Mouse (Mus musculus) cerebellum, postnatal 36 days (tissue): Measurements from ENCODE around the gene Lrrc1.

Experiments
- DNase-seq, 2 experiments: peaks; one replicate each; pipeline ENCODE4 v3.0.0; 2021 to 2022; ENCODE audit warnings: mixed read lengths in 2 of 2

Gene Lrrc1

DNA sequence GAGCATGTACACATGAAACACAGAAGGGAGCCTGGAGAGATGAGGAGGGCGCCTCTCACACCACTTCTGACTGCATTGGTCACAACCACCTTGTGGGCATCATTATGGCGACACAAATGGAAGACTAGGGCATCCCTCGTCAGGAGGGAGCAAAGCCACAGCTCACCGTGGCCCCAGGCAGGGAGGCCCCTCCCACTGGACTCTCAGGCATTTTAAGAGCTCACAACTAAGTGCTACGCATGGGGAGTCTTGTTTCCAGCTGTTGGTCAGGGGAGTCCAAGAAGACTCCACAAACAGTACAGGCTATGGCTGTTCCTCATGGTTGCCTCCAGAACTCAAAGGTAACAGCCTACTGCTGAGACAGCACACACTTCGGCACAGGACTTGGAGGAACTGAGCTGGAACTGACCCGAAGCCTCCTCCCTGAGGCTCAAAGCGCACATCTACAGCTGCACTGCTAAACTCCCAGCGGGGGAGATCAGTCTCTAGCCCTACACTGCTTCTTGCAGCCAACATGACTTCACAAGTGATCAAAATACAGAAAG, 83.2 kb downstream of the Lrrc1 start:
- DNase-seq = no peak

- no peak for DNase-seq
Observed at GRCm38 (mm10) chr9:77460408-77460807, 84.3 kb downstream of the Lrrc1 start.

DNA sequence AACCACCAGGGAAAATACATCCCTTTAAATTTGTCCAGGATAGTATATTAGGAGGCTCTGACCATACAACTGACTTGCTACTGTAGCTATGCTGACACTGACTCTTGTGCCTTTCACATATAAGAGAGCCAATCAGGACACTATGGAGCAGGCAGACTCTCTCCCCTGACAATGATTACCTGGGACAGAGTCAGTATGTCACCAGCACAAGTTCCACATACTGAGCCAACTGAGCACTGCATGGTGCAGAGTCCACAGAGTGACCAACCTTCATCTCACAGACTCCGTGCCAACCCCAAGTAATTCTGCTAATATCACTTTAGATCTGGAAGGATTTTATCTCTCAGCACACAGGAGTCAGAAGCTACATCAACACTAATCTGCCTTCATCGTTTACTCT, 85.3 kb downstream of the Lrrc1 start:
- DNase-seq = no peak

GRCm38 (mm10) chr9:77456169-77456826, 88.4 kb downstream of the Lrrc1 start:
- DNase-seq = no peak

DNA sequence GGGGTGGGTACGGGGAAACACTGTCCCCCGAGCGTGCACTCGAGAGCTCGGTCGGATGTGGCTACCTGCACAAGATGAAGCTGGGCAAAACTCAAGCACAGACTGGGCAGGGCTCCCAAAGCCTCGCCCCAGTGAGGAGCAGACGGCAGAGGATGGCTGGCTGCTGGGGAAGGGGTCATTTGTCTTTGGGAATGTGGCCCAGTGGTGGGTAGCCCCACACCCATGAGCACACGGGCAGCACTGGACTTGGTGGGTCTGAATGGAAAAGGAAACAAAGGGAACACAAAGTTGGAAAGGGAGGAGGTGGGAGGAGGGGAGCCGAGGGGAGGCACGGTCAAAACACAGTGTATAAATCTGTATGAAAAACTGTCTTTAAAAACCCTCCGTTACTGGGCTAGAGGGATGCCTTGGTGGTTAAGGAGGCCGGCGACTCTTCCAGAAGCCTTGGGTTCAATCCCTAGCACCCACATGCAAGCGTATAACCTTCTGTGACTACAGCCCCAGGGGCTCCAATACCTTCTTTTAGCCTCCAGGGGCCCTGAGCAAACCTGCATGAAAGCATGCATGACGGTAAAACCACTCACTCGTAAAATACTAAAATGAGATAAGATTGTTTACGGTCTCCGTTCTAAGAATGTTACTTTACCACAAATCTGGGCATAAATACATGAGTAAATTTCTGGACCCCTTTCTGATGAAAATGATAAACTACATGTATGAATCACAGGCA, 89.1 kb downstream of the Lrrc1 start:
- no peak for DNase-seq

DNA sequence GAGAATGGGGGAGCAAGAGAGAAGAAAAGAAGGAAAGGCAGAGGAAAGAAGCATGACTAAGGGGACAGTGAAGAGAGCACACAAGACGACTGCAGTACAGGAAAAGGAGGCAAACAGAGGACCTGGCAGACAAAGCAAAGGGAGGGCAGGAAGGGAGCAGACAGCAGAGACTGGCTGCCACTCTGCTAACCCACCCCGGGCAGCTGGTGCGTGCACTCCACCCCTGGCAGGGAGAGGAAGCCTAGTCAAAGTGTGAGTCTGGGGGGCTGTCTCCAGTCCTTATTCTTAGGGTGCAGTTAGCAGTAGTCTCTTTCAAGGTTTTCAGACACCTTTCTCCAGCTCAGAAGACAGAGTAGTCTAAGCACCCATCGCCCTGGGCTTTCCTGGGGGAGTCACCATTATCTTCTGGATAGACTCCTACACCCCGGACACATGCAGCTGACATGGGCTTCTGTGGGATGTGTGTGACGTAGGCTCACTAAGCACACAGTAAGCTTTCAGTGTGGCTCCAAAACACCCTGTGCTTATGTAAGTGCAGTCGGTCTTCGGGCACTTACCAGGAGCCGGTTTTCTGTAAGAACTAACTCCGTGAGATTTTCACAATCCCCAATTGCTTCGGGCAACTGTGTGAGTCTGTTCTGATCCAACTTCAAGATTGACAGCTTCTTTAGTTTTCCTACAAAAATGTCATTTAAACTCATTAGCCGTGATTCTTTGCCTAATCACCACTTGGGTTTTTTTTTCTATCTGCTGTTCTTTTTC, 92.4 kb downstream of the Lrrc1 start:
- DNase-seq = no peak

GRCm38 (mm10) chr9:77450447-77450846, 94.2 kb downstream of the Lrrc1 start:
- no peak for DNase-seq

GRCm38 (mm10) chr9:77444876-77445275, 99.8 kb downstream of the Lrrc1 start:
- DNase-seq = no peak

DNA sequence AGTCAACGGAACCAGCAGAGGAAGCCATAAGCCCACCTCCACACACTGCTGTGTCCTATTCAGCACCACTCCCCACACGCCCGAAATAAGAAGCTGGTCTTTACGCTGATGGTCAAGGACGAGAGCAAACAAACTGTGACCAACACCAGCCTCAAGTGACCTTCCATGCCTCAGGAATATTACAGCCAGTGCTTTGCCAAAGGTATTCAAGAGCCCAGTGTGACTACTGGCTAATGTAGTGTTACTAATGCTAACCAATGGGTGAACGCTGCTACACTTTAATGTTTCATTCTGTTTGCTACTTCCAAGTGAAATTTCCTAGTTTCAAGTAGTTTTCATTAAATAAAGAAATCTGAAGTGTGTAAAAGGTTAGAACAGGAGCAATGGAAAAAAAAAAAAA, 105.3 kb downstream of the Lrrc1 start:
- no peak for DNase-seq

- no peak for DNase-seq
Observed at GRCm38 (mm10) chr9:77438836-77439271, 105.8 kb downstream of the Lrrc1 start.

DNA sequence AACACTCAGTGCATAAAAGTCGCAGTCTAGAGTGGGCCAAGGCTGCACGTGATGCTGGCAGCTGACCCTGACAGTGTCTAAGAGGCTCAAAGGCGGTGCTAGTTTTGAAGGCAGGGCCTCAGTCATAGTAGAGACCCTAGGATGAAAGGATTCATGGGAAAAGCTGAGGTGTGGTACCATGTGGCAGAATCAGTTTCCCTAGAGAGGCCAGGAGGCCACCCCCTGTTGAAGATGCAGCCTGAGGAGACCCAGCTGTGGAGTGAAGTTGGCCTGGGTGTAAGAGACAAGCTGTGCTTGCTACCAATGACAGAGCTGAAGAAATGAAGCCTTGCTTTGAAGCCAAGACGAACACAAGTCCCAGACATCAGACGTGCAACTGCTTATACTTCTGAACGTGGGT, 107.5 kb downstream of the Lrrc1 start:
- no peak for DNase-seq

DNA sequence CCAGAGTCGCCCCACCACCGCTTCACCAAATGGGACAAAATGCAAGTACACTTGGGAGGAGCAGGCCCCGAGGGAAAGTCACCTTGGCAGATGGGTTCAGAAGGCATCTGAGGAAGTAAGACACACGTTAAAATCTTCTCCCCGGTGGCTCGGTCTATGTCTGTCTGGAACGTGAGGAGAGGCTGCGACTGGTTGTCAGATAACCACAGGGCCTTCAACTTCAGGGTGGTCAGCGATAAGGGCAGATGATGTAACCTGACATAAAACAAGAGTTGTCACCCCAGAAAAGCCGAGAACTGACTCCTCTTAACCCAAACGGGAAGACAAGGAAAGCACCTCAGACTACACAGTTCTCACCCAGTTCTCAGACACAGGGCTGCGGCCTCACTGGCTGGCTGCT, 109.7 kb downstream of the Lrrc1 start:
- no peak for DNase-seq

DNA sequence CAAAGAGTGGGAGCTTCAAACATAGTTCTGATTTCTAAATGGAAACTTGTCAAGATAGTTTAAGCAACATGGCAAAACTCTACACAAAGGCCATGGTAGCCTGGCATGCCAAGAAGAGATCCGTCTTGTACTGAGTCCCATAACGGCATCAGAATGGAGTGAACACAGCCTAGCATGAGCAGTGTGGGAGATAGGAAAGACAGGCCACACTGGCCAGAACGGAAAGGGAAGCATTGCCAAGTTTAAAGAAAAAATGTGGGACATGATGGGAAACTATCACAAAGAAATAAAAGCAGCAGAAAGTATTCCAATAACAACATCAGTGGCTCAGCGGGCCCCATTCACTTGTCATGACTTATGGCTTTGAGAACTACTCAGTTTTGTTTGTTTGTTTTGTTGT, 111.2 kb downstream of the Lrrc1 start:
- no peak for DNase-seq

GRCm38 (mm10) chr9:77432030-77432429, 112.6 kb downstream of the Lrrc1 start:
- DNase-seq = no peak

DNA sequence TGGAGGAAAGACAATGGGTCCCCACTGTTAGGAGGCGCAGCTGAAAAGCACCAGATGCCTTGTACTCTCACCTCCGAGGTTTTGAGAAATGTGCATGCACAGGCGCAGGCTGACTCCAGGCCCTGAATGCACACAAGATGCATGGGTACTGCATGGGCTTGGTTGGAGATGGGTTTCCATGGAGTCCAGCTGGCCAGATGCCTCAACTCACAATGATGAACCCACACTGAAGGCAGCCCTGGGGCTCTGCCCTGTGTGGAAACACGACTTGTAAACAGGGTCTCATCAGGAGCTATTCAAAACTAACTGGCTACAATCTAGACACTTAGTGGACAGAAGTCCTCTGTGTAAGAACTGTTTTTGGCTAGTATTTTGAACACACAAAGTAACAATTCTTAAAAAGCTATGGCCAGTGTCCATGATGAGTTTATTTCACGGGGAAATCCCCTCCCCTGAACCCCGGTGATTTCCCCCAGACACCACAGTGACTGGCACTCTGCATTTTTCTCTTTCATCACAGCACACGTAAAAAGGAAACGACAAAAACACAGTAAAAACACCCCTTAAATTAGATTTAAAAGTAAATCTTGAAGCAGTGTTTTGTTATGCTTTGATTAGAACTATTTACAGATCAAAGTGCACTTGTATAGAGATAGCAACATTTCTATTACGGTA, 114.1 kb downstream of the Lrrc1 start:
- no peak for DNase-seq

- no peak for DNase-seq
Observed at GRCm38 (mm10) chr9:77429230-77430015, 115.2 kb downstream of the Lrrc1 start.

- no peak for DNase-seq
Observed at GRCm38 (mm10) chr9:77428748-77429140, 115.9 kb downstream of the Lrrc1 start.

DNA sequence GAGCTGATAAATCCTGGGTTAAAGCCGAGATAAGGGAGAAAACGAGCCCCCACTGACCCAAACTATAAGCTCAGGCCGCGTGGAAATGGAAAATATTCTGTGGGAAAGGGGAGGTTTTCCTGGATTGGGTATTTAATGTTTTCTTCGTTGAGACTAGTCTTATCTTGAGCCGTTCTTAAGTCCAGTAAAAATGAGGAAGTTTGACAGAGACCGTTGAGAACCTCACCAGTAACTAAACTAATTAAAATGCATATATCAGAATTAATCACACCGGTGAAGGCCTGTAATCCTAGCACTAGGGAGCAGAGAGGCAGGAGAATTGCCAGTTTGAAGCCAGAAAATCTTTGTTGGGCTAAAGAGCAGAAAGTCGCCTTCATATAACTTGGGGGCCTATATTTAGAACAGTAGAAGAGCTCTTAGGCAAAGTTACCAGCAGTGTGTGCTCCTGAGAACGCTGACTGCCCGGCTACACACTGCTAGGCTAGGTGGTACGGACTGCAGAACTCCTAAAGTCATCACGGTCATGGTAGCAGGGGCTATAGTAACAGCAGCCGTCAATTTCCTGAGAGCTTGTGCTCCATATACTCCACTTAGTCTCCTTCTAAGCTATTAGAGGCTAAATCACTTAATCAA, 116.4 kb downstream of the Lrrc1 start:
- no peak for DNase-seq

DNA sequence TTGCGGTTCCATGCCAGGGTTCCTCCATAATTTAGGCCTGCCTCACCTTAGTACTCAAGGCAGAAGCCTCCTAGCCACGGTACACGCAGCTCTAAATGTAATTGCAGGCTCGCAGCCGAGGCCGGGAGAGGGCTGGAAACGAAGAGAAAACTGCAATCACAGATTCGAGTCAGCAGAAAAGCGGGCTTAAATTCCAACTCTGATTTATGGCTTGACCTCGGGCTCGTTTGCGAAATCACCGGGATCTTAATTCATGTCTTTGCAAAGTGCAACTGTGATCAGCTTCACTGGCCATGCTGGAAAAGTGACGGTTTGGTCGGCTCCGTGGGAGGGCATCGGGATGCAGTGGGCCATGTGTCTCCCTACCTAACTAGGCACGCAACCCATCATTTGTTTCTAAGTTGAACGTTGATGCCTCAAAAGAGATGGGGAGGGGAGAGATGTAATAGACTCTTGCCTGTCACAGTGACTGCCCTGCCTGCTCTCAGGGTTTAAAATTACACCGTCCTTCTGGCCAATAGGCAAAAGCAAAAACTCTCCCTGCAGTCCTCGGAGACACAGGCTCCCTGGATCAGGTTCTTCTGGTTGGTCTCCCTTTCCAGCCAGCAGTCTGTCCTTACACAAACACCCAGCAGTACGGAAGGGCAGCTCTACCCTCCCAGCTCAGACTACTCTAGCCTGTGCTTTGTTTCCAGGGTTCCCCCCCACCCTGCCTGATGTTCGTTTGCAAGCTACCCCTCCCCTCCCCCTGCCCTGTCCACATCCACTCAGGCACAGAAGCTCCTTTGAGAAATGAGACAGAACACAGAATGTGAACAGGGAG, 117.2 kb downstream of the Lrrc1 start:
- DNase-seq = peak in 1 of 2 experiments; percentile 8

- no peak for DNase-seq
Observed at GRCm38 (mm10) chr9:77426110-77426509, 118.6 kb downstream of the Lrrc1 start.

GRCm38 (mm10) chr9:77425553-77425952, 119.1 kb downstream of the Lrrc1 start:
- no peak for DNase-seq
